Mouse (Mus musculus): ENCODE data around the gene Fndc8. TPM values are rescaled to one million over a fixed set of nuclear protein-coding genes. Genes with fewer than 3 reads are reported as not detected.
A peak's percentile ranks its signal among the peaks of the same experiment; 100 is the strongest.

Fndc8 gene
- total RNA-seq, 2 experiments from 2014 or later = not detected

DNA sequence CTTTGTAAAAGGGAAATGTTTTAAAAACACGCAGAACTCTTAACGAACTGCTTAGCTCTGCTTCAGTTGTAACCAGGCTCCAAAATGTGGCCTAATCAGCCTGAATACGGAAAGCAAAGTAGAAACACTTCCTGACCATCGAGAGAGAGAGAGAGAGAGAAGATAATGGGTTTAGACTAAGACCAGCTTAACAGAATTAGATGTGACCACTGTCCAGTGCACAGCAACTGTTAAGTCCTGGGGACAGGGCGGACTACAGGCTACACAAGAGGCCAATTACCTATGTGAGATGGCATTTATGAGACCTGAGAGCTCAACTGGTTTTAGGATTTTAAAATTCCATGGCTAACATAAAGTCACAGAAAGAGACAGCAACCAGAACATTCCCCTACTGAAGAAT lies 24.0 kb upstream of the Fndc8 start:
- DNase-seq (ENCODE audit: extremely low spot score in 1 of 2, low spot score in 1 of 2) = no peak

DNA sequence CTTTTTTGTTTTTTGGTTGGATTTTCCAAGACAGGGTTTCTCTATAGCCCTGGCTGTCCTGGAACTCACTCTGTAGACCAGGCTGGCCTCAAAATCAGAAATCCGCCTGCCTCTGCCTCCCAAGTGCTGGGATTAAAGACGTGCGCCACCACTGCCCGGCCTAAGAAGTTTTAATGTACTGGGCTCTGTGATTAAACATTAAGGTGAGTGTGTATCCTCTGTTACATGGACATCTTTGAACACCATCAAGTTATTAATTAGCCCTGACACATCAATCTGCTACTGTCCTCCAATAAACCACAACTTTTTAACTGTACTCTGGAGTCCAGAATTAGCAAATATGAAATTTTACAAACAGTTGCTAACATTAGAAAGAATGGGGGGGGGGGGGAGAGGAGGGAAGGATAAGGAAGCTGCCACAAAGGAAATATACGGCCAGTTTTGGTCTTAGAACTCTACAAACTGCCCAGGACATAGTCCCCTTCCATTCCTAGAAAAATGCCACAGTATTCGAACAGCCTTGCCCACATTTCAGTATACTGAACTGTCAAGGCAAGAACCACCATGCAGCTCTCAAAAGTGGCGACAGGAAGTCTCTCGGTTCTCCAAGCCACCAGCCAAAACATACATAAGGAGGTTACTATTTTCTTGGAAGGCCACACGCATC lies 22.3 kb upstream of the Fndc8 start:
- DNase-seq (ENCODE audit: extremely low spot score in 1 of 2, low spot score in 1 of 2) = no peak

DNA sequence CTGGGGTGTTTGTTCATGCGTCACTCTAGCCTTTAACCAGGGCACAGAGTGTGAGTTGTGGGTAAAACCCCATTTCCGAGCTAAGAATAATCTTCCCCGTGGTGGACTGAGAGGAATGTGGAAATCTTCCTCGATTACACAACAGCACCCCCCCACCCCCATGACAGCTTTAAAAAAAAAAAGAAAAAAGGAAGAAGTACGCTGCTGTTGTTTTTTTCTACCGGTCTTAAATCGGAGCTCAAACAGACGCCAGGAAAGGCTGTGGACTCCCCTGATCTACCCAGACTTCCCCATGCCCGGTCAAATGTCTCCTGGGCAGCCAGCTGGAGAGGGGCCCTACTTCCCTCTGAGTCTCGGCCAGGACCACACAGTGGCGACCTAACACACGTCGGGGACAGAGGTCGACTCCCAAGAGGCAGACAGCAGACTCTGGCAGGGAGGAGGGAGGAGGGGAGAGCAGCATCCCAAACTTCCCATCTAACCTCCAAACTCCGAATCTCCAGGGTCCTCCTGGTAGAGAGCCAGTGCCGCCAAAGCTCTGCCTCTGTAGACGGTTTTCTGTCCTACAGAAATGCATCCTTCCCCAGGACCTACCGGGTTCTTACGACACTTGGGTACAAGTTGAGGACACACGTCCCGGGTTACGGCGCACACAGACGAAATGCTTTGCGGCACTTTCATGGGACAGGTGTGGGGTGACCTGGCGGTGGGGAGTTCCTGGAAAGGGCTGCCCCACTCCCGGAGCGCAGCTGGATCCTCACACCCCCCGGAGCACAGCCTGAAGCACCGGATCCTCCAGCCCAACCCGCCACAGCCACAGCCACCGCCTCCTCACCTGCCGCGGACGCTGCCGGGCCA lies 21.5 kb upstream of the Fndc8 start:
- DNase-seq (ENCODE audit: extremely low spot score in 1 of 2, low spot score in 1 of 2) = peak; percentile 22 to 28

DNA sequence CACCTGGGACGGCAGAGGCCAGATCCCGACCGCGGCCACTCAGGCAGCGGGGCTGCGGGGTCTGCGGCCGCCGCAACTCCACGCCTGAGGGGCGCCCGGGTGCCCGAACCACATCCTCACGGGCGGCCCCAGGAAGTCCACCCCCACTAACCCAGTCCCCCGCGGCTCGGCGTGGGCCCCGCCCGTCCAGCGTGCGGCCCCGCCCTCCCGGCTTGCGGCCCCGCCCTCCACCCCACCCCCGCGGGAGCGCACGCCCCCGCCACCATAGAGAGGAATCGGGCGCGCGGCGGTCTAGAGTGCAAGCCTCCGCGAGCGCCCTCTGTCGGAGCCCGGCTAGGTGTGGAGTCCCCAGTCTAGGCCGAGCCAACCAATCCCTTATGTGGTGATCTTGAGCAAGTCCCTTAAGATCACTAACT lies 20.9 kb upstream of the Fndc8 start, which contains the start of gene Rffl:
Gene Rffl (minus strand): TSS at position 180 of the 416 bp plus-strand sequence.
- DNase-seq (ENCODE audit: extremely low spot score in 1 of 2, low spot score in 1 of 2) = peak; percentile 90 to 99

DNA sequence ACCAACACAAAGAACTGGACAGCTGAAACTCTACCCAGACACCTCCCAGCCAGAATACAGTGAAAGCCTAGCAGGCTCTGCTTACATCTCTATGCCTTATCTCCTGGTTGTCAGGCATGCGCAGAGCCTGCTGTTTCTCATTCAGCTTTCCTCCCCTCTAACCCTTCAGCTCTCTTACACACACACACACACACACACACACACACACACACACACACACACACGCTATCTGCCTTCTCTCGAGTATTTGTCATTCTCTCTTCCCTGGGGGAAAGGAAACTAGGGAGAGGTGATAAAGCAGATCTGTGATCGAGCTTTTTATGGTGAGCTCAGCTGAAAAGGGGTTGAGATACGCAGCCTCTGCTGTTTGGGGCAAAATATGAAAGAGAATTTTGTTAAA lies 17.0 kb upstream of the Fndc8 start:
- no peak for DNase-seq (ENCODE audit: extremely low spot score in 1 of 2, low spot score in 1 of 2)

DNA sequence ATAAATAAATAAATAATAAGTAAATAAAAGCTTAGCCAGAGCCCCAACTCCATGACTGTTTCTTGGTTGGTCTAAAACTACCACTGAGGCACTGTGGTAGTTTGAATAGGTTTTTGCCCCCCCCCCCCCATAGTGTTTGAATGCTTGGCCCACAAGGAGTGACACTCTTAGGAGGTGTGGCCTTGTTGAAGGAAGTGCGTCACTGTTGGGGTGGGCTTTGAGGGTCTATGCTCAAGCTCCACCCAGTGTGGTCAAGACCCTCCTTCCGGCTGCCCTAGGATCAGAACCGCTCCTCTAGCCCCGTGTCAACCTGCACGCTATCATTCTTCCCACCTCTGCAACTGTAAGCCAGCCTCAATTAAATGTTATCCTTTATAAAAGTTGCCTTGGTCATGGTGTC lies 16.3 kb upstream of the Fndc8 start:
- DNase-seq (ENCODE audit: extremely low spot score in 1 of 2, low spot score in 1 of 2) = no peak

DNA sequence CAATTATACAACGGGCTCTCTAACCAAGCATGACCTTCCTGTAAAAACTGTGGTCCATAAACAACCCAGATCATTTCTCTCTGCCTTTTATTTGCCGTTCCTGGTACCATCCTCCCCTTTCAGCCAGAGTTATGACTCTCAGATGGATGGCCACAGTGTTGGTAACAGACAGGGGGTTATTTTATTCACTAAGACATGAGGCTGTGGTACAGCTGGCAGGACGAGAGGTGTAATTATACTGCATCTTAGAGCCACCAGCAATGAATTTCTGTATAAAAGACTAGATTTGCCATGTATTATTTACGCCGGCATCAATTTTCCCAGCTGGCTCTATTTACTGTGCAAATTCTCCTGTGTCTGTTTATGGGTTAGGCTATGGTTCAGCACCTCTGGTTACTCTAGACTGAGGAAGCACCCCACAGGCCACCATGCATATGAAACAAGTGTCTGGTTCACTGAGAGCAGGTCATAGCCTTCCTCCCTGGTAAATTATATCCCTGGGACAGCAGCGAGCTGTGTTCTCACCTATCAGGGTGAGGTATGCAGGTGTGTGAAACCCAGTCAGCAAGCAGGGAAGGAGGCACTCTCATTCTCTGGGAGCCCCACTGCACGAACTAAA lies 14.1 kb upstream of the Fndc8 start:
- DNase-seq (ENCODE audit: extremely low spot score in 1 of 2, low spot score in 1 of 2) = no peak

DNA sequence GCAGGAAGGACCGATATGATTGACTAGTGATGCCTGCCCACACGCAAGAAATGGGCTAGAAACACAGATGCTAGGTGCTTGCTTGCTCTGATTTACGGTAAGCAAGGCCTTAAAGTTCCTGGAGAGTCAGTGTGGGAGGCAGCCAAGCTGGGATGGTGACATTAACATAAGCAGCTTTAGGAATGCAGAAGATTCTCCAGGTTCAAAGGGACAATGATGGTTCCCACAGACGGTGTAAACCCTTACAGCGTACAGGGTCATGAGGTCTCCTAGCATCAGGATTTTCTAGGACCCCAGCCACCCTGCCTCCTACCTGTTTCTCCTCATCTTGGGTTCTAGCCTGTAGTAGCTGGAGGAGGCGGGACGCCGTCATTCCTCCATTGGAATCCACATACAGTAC lies 8.7 kb upstream of the Fndc8 start:
- no peak for DNase-seq (ENCODE audit: extremely low spot score in 1 of 2, low spot score in 1 of 2)

DNA sequence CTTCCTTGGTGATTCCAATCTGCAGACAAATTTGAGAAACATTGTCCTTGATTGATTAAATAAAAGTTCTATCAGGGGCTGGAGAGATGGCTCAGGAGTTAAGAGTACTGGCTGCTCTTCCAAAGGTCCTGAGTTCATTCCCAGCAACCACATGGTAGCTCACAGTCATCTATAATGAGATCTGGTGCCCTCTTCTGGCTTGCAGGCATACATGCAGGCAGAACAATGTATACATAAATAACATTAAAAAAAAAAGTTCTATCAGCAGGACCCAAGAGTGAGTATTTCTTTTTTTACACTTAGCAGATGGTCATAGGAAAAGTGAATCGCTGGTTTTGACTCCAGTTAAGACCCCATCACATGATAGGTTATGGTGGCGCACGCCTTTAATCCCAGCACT lies 5.4 kb upstream of the Fndc8 start:
- no peak for DNase-seq (ENCODE audit: extremely low spot score in 1 of 2, low spot score in 1 of 2)

DNA sequence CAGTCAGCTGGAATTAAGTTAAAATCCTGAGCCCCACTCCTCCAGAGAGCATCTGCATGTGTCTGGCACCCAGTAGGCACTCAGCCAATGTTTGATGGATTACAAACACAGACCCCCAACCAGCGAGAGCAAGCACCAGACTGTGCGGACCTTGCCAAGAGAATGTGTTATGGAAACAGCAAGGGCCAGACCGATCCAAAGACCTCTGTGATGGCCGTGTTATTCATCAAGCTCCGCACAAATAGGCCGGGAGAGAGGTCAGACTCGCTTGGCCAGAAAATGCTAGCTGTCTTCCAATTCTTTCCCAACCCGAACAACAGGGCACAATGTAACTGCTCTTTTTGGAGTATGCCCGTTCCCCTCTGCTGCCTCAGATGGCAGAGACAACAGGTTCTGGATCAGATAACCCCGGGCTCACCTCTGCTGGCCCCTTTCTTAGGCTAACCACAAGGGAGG lies 3.4 kb upstream of the Fndc8 start:
- no peak for DNase-seq (ENCODE audit: extremely low spot score in 1 of 2, low spot score in 1 of 2)

DNA sequence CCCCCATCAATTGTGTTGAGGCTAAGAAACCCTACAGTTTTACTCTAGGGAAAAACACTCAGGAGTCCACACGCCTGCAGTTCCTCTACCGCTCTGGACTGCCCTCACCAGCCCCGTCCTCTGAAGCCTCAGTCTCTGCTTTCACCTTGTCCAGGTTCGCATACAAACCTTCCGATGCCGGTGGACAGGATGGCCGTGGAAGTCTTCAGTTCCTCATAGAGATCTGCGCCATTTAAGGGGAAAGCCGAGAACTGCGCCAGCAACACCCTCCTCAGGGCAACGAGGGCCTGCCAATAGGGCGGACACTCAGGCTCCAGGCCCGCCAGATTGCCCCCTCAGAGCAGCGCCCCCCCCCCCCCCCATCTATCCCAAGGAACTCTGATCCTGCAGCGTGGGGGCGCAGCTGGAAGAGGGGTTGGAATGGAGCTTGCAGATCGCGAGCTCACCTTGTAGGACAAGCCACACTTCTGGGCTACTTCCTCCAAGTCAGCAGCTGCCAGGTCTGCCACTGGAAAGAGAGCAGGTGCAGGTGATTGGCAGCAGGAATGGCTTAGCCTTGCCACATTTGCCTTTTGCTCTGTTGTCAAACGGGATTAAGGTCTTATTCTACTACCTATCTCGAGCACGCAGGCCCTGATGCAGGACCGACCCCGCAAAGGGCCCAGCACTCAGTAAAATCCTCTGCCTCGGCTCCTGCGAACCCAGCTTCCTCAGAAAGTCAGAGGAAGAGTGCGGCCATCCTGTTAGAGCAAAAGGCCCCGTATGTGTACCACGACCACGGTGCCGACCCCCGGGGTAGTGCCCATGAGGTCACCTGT lies 2.2 kb upstream of the Fndc8 start:
- DNase-seq (ENCODE audit: extremely low spot score in 1 of 2, low spot score in 1 of 2) = no peak

DNA sequence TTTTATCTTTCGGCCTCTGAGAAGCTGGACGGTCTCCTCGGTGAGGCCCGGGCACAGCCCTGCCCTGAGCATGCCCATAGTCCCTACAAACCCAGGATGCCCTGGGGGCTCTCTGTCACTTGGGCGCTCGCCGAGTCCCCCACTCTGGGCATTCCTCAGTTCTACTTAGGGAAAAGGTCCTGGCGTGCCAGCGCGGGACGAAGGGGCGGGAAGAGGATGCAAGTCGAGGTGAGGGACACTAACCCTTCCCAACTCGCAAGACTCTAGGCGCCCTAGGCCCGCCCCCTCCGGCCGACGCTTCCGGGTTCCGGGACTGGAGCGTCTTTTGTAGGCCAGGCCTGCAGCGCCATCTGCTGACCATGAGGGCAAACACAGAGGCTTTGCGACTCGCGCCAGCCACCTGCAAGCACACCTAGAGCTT lies 1.6 kb upstream of the Fndc8 start, which contains the start of gene Rad51d:
Gene Rad51d (minus strand): TSS at position 273 of the 421 bp plus-strand sequence.
- DNase-seq (ENCODE audit: extremely low spot score in 1 of 2, low spot score in 1 of 2) = peak; percentile 87 to 94

DNA sequence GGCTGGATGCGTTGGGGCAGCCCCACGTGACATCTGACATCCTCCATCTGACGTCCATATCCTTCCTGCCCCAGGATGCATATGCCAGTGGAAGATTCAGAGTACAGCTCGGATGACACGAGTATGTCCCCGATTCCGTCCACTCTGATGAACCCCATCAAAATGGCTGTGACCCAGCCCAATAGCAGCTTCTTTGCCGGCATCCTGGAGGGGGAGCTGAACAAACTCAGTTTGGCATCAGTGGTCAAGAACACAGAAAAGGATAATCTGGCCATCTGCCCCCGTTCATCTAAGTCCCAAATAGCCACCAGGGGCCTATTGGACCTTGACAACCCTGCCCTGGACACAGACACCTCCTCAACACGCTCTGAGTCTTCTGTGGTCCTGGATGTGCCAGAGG lies 5.6 kb downstream of the Fndc8 start:
- DNase-seq (ENCODE audit: extremely low spot score in 1 of 2, low spot score in 1 of 2) = no peak

DNA sequence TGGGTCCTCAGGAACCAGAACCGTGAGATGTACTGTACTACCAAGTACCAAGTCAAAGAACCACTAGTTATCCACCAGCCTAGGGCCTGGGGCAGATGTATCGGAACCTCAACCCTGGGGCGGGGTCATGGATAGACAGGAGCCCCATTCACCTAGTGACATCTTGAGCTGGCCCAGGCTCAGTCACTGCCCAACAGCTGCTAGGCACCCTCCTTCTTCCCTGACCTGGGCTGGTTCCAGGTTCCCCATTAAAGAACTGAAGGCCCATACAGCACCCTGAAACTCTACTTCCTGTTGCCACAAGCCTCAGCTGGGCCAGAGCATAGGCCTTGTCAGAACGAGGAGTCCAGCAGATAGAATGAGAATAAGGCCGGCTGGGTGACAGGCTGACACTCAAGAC lies 7.8 kb downstream of the Fndc8 start:
- no peak for DNase-seq (ENCODE audit: extremely low spot score in 1 of 2, low spot score in 1 of 2)

DNA sequence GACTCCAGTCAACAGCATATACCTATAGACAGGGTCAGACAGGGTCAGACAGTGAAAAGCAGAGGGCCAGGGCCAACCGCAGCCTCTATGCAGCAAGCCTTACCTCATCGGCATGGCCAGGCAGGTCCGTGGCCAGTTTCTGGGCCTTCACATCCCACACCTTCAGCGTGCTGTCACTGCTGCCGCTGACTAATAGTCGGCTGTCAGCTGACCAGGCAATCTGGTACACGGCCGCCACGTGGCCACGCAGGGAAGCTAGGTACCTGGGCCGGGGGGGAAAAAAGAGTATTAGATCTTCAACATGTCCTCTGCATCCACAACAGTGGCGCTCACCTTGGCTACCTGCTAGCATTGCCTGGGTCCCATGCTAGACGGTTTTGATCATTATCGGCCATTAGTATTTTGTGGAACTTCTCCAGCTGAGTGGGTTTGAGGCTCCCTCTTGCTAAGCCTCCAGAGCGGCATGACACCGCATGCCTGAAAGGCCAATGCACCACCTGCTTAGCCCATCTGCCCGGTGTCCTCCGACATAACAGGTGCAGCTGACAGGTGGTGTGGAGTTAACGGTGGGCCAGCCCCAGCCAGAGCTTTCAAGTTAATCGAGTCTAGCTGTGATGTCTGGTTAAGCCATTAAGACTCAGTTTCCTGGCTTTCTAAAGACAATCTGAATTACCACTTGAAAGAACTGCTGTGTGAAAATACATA lies 9.8 kb downstream of the Fndc8 start:
- DNase-seq (ENCODE audit: extremely low spot score in 1 of 2, low spot score in 1 of 2) = no peak

DNA sequence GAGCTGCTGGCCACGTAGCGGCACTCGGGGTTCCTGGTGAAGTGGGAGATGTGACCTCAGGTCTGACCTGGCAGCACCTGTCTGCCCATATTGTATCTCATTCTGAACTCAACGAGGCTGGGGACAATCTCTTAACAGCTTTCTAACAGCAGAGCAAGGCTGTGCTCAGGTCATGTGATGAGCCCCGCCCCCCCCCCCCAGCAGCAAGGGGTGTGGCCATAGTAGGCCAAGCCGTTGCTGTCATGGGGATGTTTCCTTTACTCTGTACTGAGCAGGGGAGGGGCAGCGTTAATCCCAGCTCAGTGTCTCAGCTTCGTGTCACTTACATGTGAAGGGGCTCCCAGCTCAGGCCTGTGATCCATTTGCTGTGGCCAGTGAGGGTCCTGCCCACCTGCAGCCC lies 13.0 kb downstream of the Fndc8 start:
- no peak for DNase-seq (ENCODE audit: extremely low spot score in 1 of 2, low spot score in 1 of 2)

DNA sequence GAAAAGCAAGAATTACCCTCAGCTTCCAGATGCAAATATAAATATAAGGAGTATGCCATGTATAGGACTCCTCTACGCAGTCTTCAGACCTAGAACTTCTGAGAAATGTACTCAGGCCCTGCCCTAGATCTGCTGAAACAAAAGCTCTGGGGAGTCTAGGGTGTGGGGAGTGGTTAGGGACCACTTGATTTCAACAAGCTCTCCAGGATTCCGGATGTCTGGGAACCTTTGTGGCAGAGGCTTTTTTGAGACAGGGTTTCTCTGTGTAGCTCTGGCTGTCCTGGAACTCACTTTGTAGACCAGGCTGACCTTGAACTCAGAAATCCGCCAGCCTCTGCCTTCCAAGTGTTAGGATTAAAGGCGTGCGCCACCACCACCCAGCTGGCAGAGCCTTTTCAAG lies 13.9 kb downstream of the Fndc8 start:
- no peak for DNase-seq (ENCODE audit: extremely low spot score in 1 of 2, low spot score in 1 of 2)

DNA sequence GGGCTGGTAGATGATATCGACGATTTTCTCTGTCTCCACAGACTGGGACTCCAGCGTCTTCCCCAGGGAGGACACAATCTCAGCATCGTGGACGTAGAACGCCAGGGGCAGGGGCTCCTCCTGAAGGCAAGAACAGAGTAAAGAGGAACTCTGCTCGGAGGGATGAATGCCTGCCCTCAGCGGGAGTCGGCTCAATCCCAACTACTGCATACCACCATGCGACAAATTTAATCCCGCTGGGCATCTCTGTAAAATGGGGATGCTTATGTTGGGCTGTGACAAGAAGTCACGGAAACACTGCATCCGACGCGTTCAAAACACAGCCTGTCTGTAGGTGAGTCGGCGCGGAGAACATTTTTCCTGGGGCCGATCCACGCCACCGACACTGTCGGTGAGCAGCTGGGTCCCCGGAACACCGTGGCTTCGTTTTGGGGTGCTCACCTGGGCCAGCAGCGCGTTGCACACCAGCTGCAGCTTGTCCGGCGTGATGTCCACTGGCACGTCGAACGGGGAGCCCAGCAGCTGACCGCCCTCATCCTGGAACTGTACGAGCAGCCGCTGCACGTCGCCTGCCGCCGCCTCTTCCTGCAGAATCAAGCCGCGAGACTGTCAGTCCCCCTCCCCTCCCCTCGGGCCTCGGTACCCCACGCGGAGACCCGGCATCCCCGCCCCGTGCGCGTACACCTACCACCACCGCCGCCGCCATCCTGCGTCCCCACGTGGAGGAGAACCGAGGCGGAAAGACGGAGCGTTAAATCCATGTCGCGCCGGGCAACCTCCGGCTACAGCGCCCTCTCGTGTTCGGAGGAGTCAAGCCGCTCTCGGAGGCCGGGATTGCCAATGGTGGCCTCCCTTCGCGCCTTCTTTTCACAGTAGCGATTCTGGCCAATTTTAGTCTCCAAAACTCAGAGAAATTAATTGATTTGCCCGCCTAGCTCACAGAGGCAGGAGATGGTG lies 16.0 kb downstream of the Fndc8 start, which contains the start of gene Nle1:
Gene Nle1 (minus strand): TSS at position 761 of the 957 bp plus-strand sequence.
- DNase-seq (ENCODE audit: extremely low spot score in 1 of 2, low spot score in 1 of 2) = peak; percentile 92 to 99

DNA sequence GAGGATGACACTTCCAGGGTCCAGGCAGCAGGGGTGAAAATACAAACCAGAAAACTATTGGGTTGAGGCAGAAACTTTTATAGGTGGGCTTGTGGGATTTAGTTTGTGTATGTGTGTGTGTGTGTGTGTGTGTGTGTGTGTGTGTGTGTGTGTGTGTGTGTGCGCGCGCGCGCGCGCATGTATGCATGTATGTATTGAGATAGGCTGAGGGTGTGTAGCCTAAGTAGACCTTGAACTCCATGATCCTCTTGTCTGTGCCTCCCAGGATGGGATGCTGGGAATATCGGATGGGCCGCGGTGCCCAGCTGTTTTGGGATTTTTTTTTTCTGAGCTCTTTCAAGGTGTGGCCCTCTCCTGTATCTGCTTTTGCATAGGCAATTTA lies 16.7 kb downstream of the Fndc8 start:
- no peak for DNase-seq (ENCODE audit: extremely low spot score in 1 of 2, low spot score in 1 of 2)

Measured in layer of hippocampus, postnatal 25 days (tissue).